Mouse (Mus musculus): ENCODE results near the gene Rnpep. TPM values are rescaled to one million over a fixed set of nuclear protein-coding genes. Genes with fewer than 3 reads are reported as not detected.

Gene Rnpep
- polyA plus RNA-seq, 1 experiment from 2014 or later: 129 TPM

Other genes starting within 250 kb of the Rnpep start
- gene Lgr6, start 178.8 kb downstream of the Rnpep start, polyA plus RNA-seq (2014; fragmentation: Nextera tagmentation; extraction: Ambion mirVana): 0.69 and 0.97 TPM in 2 replicates
- 2.0 TPM in 2 replicates for gene Ptpn7, start 151.4 kb downstream of the Rnpep start, polyA plus RNA-seq (2014; fragmentation: Nextera tagmentation; extraction: Ambion mirVana)
- gene Arl8a, start 137.3 kb downstream of the Rnpep start, polyA plus RNA-seq (2014; fragmentation: Nextera tagmentation; extraction: Ambion mirVana): 54.2 and 55.1 TPM in 2 replicates
- 0.35 and 0.50 TPM in 2 replicates for gene Gpr37l1, start 116.4 kb downstream of the Rnpep start, polyA plus RNA-seq (2014; fragmentation: Nextera tagmentation; extraction: Ambion mirVana)
- 160 and 169 TPM in 2 replicates for gene Elf3, start 25.5 kb downstream of the Rnpep start, polyA plus RNA-seq (2014; fragmentation: Nextera tagmentation; extraction: Ambion mirVana)
- gene Timm17a, start 29.7 kb upstream of the Rnpep start, polyA plus RNA-seq (2014; fragmentation: Nextera tagmentation; extraction: Ambion mirVana): 229 and 234 TPM in 2 replicates
- gene Lmod1, start 40.7 kb upstream of the Rnpep start, polyA plus RNA-seq (2014; fragmentation: Nextera tagmentation; extraction: Ambion mirVana): 10.1 and 11.0 TPM in 2 replicates
- 27.3 and 28.7 TPM in 2 replicates for gene Shisa4, start 91.2 kb upstream of the Rnpep start, polyA plus RNA-seq (2014; fragmentation: Nextera tagmentation; extraction: Ambion mirVana)
- gene Ipo9, start 146.4 kb upstream of the Rnpep start, polyA plus RNA-seq (2014; fragmentation: Nextera tagmentation; extraction: Ambion mirVana): 121 and 133 TPM in 2 replicates